Mouse (Mus musculus): ENCODE results near the gene Kcnh5.

DNA sequence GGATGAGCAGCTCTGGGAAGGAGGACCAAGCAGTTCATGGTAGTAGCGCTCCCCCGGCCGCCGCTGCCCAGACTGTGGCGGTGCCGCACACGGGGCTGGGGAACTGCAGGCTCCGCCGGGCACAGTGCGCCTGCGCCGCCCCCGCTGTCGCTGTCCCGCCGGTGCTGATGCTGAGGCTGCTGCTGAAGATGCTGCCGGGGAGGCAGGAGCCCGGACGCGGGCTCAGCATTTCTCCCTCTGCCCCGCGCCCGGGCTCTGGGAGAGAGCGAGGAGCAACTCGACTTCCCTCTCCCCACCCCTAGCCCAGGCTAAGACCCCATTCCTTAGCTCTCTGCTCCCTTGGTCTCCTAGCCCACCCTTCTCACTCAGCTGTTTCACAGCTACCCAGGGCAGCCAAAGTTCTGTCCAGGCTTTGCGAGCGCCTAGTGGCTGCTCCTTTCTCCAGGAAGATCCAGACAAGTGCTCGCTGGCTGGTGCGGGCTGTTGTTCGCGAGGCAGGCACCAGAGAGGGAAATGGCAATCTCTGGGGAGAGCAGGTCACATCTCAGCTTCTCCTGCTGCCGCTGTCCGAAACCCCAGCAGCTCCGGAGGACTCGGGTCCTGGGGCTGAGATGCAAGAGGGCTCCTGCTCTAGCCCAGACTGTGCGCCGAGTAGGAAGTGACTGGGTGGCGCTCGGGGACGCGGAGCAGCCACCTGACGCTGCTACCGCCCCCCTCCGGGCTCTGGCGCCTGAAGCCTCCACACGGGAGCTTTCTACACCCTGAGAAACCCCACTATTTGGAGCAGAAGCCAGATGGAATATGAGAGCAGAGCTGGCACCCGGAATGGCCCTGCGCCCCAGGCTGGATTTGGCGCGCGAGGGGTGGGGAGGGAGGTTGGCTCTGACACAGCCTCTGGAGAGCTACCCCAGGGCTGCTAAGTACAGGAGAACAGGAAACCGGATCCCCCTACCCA lies at the start of gene Kcnh5:
- no peak for TF ChIP-seq CTCF (IDR thresholded peaks at IDR 0.05; ENCODE audit: low read depth, low read length)
- no peak for TF ChIP-seq POLR2A (IDR thresholded peaks at IDR 0.05; ENCODE audit: borderline replicate concordance, low read depth, low read length)

Data from bone marrow macrophage, adult 2 months (primary cell).